Mouse (Mus musculus) midbrain, embryonic 16.5 days (tissue): ENCODE data around the gene Msln. TPM values are rescaled to one million over a fixed set of nuclear protein-coding genes. Genes with fewer than 3 reads are reported as not detected.

Experiments
- ATAC-seq: fragments of 200-750 bp; cut with Nextera tagmentation; 2 replicates; pipeline ENCODE4 v1.8.0; 2017; ENCODE audit warnings: moderate TSS enrichment
- H3K27ac ChIP-seq: fragments of 300-500 bp; sonication (generic); 2 replicates; pipeline ENCODE4 v1.5.1; 2014; ENCODE audit warnings: mild to moderate bottlenecking, low read length, mixed read lengths
- H3K27me3 ChIP-seq: fragments of 300-500 bp; sonication (generic); 2 replicates; pipeline ENCODE4 v1.6.1; 2014; ENCODE audit warnings: low read depth, low read length, mixed read lengths; ENCODE audit not compliant: control insufficient read depth, insufficient read depth
- H3K36me3 ChIP-seq: fragments of 300-500 bp; sonication (generic); 2 replicates; pipeline ENCODE4 v1.6.1; 2014; ENCODE audit warnings: mild to moderate bottlenecking, low read length, moderate library complexity, mixed read lengths; ENCODE audit not compliant: control insufficient read depth, insufficient read depth
- H3K4me1 ChIP-seq: fragments of 300-500 bp; sonication (generic); 2 replicates; pipeline ENCODE4 v1.6.1; 2014; ENCODE audit warnings: mild to moderate bottlenecking, low read length, mixed read lengths; ENCODE audit not compliant: control insufficient read depth, insufficient read depth
- H3K4me2 ChIP-seq: fragments of 300-500 bp; sonication (generic); 2 replicates; pipeline ENCODE4 v1.6.1; 2014; ENCODE audit warnings: mild to moderate bottlenecking, low read length, mixed read lengths
- H3K4me3 ChIP-seq: fragments of 300-500 bp; sonication (generic); 2 replicates; pipeline ENCODE4 v1.5.1; 2014; ENCODE audit warnings: low read depth, mild to moderate bottlenecking, low read length, moderate library complexity, mixed read lengths
- H3K9ac ChIP-seq: fragments of 300-500 bp; sonication (generic); 2 replicates; pipeline ENCODE4 v1.6.1; 2014; ENCODE audit warnings: low read depth, low read length, mixed read lengths
- H3K9me3 ChIP-seq: fragments of 300-500 bp; sonication (generic); replicated peaks from 2 replicates; pipeline ENCODE4 v1.6.1; 2014; ENCODE audit warnings: mild to moderate bottlenecking, low read length, mixed read lengths; ENCODE audit not compliant: control insufficient read depth, poor library complexity, severe bottlenecking
- WGBS: fragments of 180-500 bp; shearing (Covaris S2); extraction: QIAGEN DNeasy Blood & Tissue Kit; methylation state at CpG from one replicate; pipeline ENCODE4 v1.1.7; 2014; 5-methylcytosine and 5-hydroxymethylcytosine counted together
- polyA plus RNA-seq: library from polyadenylated mRNA; unstranded; fragments of >200 nt; fragmentation: Nextera tagmentation; extraction: Ambion mirVana; gene quantifications from 2 replicates; pipeline ENCODE4 v1.2.1, GENCODE M21; 2015

Msln gene
- polyA plus RNA-seq, result 0.15 and 0.85 TPM in 2 replicates

- Histone ChIP-seq H3K4me1 (peaks cover 4% of the 10 kb centered on the region; the same call in 1 of the 2 replicates), H3K27ac (no peak within 1 kb of the TSS), H3K4me3 (no peak within 1 kb of the TSS), H3K9me3 (no peaks in the 10 kb centered on the region), H3K9ac (no peak within 1 kb of the TSS), H3K4me2 (no peak within 1 kb of the TSS), H3K36me3 (no peaks in the 10 kb centered on the region), H3K27me3 (no peaks in the 10 kb centered on the region)
- no peak for ATAC-seq
- 84% methylated on average over 9 of the region's 9 CpGs for WGBS
These were observed at the start of gene Msln for GRCm38 (mm10) chr17:25754241-25754640. TSS of gene Msln (minus strand) at chr17:25754378.

GRCm38 (mm10) chr17:25802825-25803517 is 48.8 kb upstream of the Msln start:
- 4% methylated on average over 10 of the region's 10 CpGs for WGBS

GRCm38 (mm10) chr17:25801029-25801428 is 46.9 kb upstream of the Msln start:
- Histone ChIP-seq H3K27ac (no peak overlapping the region), H3K4me2 (no peak overlapping the region), H3K9me3 (no peaks in the 10 kb centered on the region), H3K4me3 (no peak overlapping the region), H3K36me3 (no peaks in the 10 kb centered on the region), H3K27me3 (peaks cover 6% of the 10 kb centered on the region), H3K9ac (no peak overlapping the region), H3K4me1 (peaks cover 38% of the 10 kb centered on the region)
- WGBS, result 8% methylated on average over 6 of the region's 6 CpGs
- no peak for ATAC-seq

More at GRCm38 (mm10) chr17:25802825-25803517, 48.8 kb upstream of the Msln start:
- no peaks in the 10 kb centered on the region for H3K36me3 ChIP-seq
- peak overlapping the region; percentile 43 for H3K9ac ChIP-seq
- peak; percentile 93 for ATAC-seq
- peak overlapping the region; percentile 37 for H3K4me2 ChIP-seq
- H3K27ac ChIP-seq, result peak overlapping the region; percentile 94
- no peaks in the 10 kb centered on the region for H3K27me3 ChIP-seq
- no peaks in the 10 kb centered on the region for H3K9me3 ChIP-seq
- H3K4me1 ChIP-seq, result peaks cover 25% of the 10 kb centered on the region
- no peak overlapping the region for H3K4me3 ChIP-seq

- Histone ChIP-seq H3K4me1 (peaks cover 29% of the 10 kb centered on the region), H3K36me3 (no peaks in the 10 kb centered on the region), H3K9me3 (no peaks in the 10 kb centered on the region), H3K9ac (peak within 1 kb of the TSS; percentile 51; the same call in 1 of the 2 replicates), H3K27me3 (peaks cover 6% of the 10 kb centered on the region), H3K4me2 (peak within 1 kb of the TSS; percentile 72), H3K27ac (peak within 1 kb of the TSS; percentile 3; the same call in 1 of the 2 replicates), H3K4me3 (peak within 1 kb of the TSS; percentile 49)
- WGBS, result under 1% methylated on average over 35 of the region's 35 CpGs
- peak; percentile 58 for ATAC-seq
These were observed 42.8 kb upstream of the Msln start, which contains the start of gene Metrn for GRCm38 (mm10) chr17:25796951-25797369. TSS of gene Metrn (minus strand) at chr17:25797136.

GRCm38 (mm10) chr17:25796211-25796771 is 42.1 kb upstream of the Msln start:
- H3K4me1 ChIP-seq, result peaks cover 29% of the 10 kb centered on the region
- under 1% methylated on average over 37 of the region's 37 CpGs for WGBS
- ATAC-seq, result no peak
- peak overlapping the region; percentile 72 for H3K4me2 ChIP-seq
- H3K27ac ChIP-seq, result 0 out of 2 replicates have a peak overlapping the region, but pooled peaks have one; percentile 3
- no peaks in the 10 kb centered on the region for H3K9me3 ChIP-seq
- peaks cover 6% of the 10 kb centered on the region for H3K27me3 ChIP-seq
- peak overlapping the region; percentile 49 for H3K4me3 ChIP-seq
- H3K36me3 ChIP-seq, result no peaks in the 10 kb centered on the region
- peak overlapping the region; percentile 51; the same call in 1 of the 2 replicates for H3K9ac ChIP-seq

- Histone ChIP-seq H3K4me1 (peaks cover 34% of the 10 kb centered on the region), H3K27me3 (peaks cover 6% of the 10 kb centered on the region), H3K9me3 (no peaks in the 10 kb centered on the region), H3K36me3 (no peaks in the 10 kb centered on the region), H3K4me3 (peak within 1 kb of the TSS; percentile 49), H3K27ac (peak within 1 kb of the TSS; percentile 44; the same call in 1 of the 2 replicates), H3K9ac (peak within 1 kb of the TSS; percentile 51), H3K4me2 (peak within 1 kb of the TSS; percentile 72)
- 7% methylated on average over 6 of the region's 6 CpGs for WGBS
- ATAC-seq, result no peak
These were observed 41.5 kb upstream of the Msln start, which contains the start of gene AC134908.4 for GRCm38 (mm10) chr17:25795609-25796092. TSS of gene AC134908.4 (minus strand) at chr17:25795659.

- Histone ChIP-seq H3K9me3 (no peaks in the 10 kb centered on the region), H3K9ac (peak overlapping the region; percentile 37; the same call in 1 of the 2 replicates), H3K27me3 (peaks cover 6% of the 10 kb centered on the region), H3K4me1 (peaks cover 38% of the 10 kb centered on the region), H3K27ac (peak overlapping the region; percentile 44; the same call in 1 of the 2 replicates), H3K36me3 (no peaks in the 10 kb centered on the region), H3K4me2 (peak overlapping the region; percentile 72), H3K4me3 (0 out of 2 replicates have a peak overlapping the region, but pooled peaks have one; percentile 6)
- no peak for ATAC-seq
- WGBS, result 42% methylated on average over 17 of the region's 17 CpGs
These were observed 40.8 kb upstream of the Msln start for GRCm38 (mm10) chr17:25794998-25795397.

- Histone ChIP-seq H3K4me1 (peaks cover 38% of the 10 kb centered on the region), H3K27ac (no peak overlapping the region), H3K36me3 (peaks cover 3% of the 10 kb centered on the region; the same call in 1 of the 2 replicates), H3K4me2 (peak overlapping the region; percentile 4; the same call in 1 of the 2 replicates), H3K9me3 (no peaks in the 10 kb centered on the region), H3K9ac (no peak overlapping the region), H3K4me3 (no peak overlapping the region), H3K27me3 (peaks cover 6% of the 10 kb centered on the region)
- ATAC-seq, result no peak
- 15% methylated on average over 13 of the region's 13 CpGs for WGBS
These were observed 40.0 kb upstream of the Msln start for GRCm38 (mm10) chr17:25794197-25794596.
